ENCODE assay signal across 18 mouse cellular contexts in the genomic region with DNA sequence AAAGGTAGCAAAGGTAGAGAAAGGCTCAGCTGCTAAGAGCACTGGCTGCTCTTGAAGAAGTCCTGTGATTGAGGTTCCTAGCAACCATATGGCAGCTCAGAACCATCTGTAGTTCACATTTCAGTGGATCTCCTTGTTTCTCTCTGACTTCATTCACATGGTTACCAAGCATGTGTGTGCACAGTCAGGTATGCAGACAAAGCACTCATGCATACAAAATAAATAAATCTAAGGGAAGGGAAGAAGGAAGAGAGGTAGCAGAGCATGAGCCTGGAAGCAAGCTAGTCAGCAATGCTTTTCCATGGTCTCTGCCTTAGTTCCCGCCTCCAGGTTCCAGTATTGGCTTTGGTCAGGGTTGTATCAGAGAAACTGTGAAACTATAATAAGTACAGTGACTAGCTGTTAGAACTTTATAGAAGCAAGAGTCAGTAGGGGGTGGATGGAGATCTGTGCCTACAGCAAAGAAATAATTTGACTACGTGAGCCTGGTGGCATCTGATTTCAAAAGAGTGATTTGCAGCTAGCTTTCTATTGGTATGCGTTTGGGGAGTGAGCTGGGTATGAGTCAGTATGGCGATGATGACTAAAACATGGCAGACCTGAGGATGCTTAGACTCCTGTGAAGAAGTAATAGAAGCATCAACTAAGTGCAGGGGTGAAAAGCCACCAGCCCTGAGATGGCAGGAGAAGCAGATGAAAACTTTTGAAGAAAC.
"Had no signal": no experiment of that assay in that cellular context is flagged by ENCODE, and none has a peak within 500 bp of the region (broad histone marks: within the 10 kb centered on the region; RNA-seq: fewer than 3 reads in every experiment).

No protein-coding gene starts in this region.

- H3K4me2 ChIP-seq: liver, embryonic 13.5 days; midbrain, embryonic 12.5 days; midbrain, embryonic 15.5 days; neural tube, embryonic 12.5 days; neural tube, embryonic 15.5 days; stomach, embryonic 15.5 days had no signal

- H3K27ac ChIP-seq: layer of hippocampus, adult 2 months; left cerebral cortex, adult 2 months; liver, embryonic 13.5 days; midbrain, embryonic 12.5 days; midbrain, embryonic 15.5 days; neural tube, embryonic 12.5 days; neural tube, embryonic 15.5 days; stomach, embryonic 15.5 days had no signal

- H3K9ac ChIP-seq: liver, embryonic 13.5 days; midbrain, embryonic 12.5 days; midbrain, embryonic 15.5 days; neural tube, embryonic 12.5 days; neural tube, embryonic 15.5 days; stomach, embryonic 15.5 days had no signal

- ATAC-seq: intestine, postnatal 0 days; midbrain, embryonic 15.5 days had no signal

- H3K4me3 ChIP-seq: layer of hippocampus, adult 2 months; left cerebral cortex, adult 2 months; liver, embryonic 13.5 days; midbrain, embryonic 12.5 days; midbrain, embryonic 15.5 days; neural tube, embryonic 12.5 days; neural tube, embryonic 15.5 days; stomach, embryonic 15.5 days had no signal

- H3K9me3 ChIP-seq: liver, embryonic 13.5 days; midbrain, embryonic 12.5 days; midbrain, embryonic 15.5 days; neural tube, embryonic 12.5 days; neural tube, embryonic 15.5 days; stomach, embryonic 15.5 days had no signal

- H3K27me3 ChIP-seq: liver, embryonic 13.5 days; midbrain, embryonic 12.5 days; midbrain, embryonic 15.5 days; neural tube, embryonic 12.5 days; stomach, embryonic 15.5 days had no signal

- DNase-seq: kidney, postnatal 14 days; layer of hippocampus, postnatal 36 days; liver, embryonic 13.5 days; lung, adult 2 months; lung, postnatal 14 days; lung, postnatal 4 days; right cerebral cortex, adult 18-20 months; right cerebral cortex, postnatal 14 days; spleen, adult 18-20 months; thymus, postnatal 25 days had no signal

- H3K36me3 ChIP-seq: liver, embryonic 13.5 days; midbrain, embryonic 12.5 days; midbrain, embryonic 15.5 days; neural tube, embryonic 12.5 days; neural tube, embryonic 15.5 days; stomach, embryonic 15.5 days had no signal

- H3K4me1 ChIP-seq: liver, embryonic 13.5 days; midbrain, embryonic 12.5 days; midbrain, embryonic 15.5 days; neural tube, embryonic 12.5 days; neural tube, embryonic 15.5 days; stomach, embryonic 15.5 days had no signal
